Mouse (Mus musculus) 416B (cell line): ENCODE data around the gene Ncln.

Experiments used
- DNase-seq: peaks from one replicate; pipeline ENCODE4 v3.0.0; 2011; ENCODE audit warnings: low read depth

The Ncln gene

DNA sequence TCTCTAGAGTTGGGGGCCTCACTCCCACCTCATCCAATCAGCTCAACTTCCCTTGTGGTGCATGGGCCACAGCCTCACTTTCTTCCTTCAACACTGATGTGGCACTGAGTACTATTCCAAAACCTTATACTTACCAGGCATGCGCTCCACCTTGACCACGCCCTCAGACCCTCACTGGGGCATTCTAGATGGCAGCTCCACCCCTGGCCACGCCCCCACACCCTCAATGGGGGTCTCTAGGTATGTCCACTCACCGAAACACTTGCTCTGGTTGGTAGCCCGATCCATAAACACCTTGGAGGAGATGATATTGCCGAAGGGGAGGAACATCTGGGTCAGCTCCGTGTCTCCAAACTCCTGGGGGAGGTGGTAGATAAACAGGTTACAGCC, 33.8 kb downstream of the Ncln start:
- DNase-seq = no peak

DNA sequence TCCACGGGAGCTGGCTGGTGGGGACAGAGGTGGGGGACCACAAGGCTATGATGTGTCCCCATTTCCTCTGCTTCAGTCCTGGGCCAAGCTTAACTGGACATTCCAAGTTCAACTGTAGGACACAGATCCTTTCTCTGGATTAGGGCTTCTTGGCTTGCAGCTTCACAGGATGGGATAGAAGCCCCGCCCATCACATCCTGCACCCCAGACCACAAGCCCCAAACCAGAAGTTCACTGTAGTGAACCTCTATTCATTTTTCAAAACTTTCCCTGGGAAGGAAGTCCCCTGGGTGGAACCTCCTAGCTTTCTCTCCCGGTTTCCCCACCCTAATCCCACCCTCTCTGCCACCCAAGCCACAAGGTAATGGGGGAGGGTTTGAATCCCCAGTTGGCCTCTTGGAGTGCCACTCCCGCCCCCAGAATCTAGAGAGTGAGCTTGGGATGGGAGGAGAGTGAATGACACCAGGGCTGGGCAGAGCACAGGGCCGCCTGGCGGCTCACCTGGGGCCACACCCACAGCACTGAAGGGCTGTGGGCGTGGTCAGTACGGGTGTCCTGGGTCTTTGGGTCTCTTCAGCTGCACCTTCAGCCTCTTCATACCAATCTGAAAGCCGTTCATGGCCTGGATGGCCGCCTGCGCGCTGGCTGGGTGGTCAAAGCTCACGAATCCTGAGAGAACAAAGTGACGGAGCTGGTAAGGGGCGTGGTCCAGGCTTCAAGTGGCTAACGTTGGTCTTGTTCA, 34.3 kb downstream of the Ncln start:
- peak; percentile 62 for DNase-seq

DNA sequence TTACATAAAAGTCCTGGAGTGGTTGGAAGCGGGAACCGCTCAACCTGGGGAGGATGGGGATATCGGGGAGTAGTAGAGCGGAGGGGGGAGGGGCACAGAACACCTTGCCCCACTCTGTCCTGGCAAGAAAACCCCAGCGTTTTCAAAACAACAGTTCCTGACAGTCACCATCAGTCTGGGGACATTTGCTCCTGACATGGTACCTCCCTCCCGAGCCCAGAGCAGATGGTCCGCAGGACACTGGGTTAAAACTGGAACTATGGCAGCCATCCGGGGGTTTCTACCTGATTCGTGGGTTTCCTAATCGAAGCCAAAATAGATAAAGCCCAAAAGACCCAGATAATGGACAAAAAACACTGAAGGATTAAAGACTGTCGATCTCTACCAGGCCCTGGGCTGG, 35.2 kb downstream of the Ncln start:
- DNase-seq = no peak

DNA sequence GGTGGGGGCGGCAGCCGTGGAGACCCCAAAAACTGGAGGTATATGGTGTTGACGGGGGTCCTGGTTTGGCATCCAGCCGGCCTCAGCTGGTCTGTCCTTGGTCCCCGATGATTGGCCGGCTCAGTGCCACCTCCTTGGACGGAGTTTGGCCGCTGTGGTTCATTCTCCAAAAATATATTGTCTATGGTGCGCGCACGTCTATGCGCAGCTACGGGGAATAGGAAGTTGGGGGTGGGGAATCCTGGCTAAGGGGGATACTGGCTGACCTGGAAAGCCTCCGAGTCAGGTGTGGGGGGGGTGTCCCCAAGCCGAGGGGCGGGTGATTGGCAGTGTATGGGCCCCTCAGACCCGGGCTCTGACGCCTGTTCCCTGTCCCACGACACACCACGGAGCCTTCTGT, 35.7 kb downstream of the Ncln start:
- DNase-seq = no peak

DNA sequence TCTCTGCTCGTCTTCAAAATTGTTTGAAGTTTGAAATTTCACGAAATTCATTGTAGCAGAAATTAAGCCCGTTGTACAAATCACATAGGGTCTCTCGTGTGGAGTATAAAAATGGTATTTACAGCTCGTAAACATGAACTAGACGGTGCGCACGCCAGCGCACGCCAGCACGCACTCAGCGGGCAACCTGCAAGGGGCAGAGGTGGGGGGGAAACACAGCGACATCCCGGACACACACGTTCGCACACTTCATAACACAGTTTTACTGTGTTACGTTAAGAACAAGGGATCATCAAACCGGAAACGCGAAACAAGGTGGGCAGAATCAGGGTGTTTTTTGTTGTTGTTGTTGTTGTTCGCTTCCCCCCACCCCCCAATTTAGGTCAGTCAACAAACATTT, 36.8 kb downstream of the Ncln start:
- no peak for DNase-seq

DNA sequence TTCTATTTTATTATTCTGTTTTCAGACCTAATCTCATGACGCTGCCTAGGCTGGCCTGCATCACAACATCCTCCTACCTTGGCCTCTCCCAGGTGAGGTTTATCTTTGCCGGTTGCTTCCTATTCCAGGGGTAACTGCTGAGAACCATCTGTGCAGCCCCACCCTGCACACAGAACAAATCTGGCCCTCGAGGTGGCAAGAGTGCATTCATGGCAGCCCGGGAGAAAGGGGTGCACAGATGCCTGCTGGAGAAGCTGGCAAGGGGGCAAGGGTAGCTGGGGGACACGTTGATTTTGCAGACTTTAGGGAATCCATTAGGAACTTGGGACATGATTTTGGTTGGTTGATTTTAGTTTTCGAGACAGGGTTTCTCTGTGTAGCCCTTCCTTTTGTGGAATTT, 37.9 kb downstream of the Ncln start:
- DNase-seq = no peak

DNA sequence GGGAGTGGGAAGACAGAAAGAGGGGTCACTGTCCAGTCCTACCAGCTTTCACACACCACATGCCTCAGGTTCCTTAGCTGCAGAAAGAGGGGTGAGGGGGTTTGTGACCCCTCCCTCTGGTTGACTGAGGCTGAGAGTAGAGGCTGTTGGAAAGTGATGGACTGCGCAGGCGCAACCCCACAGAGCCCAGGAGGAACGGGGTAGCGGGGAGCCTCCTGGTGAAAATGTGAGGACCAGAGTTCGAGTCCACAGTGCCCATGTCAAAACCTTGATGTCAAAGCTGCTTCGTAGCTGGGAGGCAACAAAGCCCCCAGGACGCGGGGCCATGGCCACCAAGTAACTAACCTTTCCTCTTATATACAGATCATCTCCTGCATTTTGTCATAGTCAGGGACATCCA, 38.6 kb downstream of the Ncln start:
- no peak for DNase-seq

DNA sequence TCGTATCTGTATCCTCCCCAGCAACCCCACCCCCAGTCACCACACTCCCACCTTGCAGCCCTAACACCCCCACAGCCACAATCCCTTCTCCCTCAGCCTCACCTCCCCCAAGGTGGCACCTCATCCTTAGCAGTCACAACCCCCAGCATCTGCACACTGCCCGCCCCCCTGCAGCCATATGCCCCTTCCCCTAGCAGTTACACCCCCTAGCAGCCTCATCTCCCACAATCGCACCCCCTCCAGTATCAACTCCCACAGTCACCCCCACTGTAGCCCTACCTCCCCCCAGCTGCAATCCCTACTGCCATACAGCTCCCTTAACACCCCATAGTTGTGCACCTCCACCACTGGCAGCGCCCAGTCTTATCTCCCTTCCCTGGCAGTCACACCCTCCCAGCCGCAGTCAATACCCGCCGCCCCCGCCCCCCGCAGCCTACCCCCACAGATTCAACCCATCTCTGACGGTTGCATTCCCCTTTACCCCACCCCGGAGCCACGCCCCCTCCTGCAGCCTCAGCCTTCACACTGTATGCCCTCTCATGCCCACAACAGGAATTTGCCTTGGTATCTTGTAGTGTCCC, 39.1 kb downstream of the Ncln start:
- DNase-seq = peak; percentile 28

DNA sequence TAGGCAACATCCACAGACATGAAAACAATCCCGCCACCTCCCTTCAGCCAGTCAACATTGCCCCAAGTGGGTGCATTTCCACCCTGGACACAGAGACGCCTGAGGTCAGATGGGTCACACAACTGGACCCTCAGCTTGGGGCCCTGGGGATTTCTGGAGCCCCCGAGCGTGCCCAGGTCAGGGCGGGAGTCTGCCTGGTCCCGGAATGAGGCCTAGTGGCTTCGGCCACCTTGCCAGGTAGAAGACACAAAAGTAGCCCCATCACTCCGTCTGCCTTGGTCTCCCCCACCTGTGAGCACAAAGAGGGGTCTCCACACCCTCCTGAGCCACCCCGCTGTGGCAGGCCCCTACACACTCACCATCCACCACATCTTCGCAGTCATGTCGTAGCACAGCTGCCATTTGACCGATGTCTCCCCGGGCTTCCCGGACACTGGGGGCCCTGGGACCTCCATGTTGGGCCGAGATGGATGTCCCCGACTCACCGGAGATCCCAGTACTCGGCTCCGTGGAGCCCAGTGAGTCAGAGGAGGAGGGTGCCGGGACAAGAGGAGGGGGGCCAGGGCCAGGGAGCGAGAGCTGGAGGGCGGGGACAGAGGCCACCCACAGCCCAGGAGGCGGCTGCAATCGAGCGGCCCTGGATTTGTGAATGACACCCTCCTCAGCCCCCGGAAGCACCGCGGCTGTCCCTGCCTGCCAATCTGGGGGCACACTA, 40.9 kb downstream of the Ncln start, which contains the start of gene Nfic:
TSS of gene Nfic (minus strand) at position 455 of the 715 bp plus-strand sequence.
- no peak for DNase-seq

DNA sequence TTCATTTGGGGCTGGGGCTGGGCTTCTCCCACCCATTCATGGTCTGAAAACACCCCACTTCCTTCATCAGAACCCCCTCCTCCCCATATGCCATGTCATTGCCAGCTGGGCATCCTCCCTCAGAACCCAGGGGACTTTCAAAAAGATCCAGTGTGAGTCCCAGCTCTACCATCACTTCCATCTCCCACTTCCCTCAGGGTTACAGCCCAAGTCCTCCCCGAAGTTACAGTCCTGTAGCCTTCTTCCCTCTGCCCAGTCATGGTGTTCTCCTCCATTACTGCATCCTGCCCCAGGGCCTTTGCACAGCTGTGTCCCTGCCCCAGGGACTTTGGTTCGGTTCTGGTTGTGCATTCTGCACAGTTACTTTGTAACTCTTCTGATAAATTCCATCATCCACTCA, 42.1 kb downstream of the Ncln start:
- no peak for DNase-seq

DNA sequence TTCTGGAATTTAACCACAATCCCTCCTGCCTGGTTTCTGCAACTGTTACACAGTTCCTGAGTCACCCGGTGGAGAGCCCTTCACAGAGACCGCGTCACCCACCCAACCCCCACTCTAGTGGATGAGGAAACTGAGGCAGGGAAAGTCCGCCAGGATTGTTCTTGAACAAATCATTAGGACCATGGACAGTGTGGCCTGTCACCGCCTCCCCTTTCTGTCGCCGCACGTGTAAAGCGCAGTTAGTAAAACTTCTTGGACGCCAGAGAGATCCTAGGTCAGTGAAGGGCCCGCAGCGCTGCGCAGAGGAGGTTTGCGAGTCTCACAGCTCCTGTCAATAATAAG, 43.3 kb downstream of the Ncln start:
- no peak for DNase-seq

DNA sequence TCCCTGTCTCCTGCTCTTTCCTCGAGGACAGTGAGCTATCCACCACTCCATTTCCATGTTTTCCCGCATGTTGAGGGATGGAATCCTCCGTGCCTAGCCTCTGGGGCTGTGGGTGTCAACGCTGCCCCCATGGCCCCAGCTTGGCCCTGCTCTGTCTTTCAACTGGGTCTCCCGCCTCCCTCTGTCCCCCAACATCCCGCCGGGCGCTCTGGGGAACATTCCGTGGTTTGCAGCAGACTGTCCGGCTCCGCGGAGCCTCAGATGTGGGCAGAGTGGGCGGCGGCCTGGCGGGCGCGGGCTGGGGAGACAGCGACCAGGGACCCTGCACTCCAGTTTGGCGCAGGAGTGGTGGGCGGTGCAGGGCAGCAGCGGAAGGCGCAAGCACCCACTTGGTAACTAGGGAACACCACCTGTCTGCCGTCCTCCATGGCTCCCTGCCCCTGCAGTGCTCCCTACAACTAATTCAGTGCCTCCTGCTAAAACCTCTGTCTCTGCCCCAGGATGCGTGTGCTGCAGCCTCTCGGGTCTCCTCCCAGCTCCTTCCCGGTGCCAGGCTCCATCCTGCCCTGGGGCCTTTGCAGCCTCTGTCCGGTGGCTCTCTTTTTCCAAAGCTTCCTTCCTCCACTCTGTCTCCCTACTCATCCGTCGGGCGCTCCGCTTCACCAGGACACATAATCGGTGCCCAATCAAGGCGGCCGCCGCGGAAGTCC, 43.8 kb downstream of the Ncln start:
- DNase-seq = no peak

DNA sequence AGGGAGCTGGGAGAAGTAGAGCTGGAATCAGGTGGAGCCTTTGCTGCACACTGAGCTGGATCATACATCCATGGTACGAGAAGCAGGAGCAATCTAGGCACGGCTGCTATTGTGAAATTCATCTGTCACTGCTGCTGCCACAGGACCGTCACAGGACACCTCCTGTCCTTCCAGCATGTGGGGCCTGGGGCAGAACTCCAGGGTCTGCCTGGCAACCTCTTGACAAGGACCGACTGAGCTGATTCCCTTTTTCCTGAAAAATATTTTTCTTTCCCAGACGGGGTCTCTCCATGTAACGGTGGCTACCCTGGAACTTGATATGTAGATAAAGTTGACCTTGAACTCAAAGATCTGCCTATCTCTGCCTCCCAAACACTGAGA, 44.8 kb downstream of the Ncln start:
- DNase-seq = no peak

DNA sequence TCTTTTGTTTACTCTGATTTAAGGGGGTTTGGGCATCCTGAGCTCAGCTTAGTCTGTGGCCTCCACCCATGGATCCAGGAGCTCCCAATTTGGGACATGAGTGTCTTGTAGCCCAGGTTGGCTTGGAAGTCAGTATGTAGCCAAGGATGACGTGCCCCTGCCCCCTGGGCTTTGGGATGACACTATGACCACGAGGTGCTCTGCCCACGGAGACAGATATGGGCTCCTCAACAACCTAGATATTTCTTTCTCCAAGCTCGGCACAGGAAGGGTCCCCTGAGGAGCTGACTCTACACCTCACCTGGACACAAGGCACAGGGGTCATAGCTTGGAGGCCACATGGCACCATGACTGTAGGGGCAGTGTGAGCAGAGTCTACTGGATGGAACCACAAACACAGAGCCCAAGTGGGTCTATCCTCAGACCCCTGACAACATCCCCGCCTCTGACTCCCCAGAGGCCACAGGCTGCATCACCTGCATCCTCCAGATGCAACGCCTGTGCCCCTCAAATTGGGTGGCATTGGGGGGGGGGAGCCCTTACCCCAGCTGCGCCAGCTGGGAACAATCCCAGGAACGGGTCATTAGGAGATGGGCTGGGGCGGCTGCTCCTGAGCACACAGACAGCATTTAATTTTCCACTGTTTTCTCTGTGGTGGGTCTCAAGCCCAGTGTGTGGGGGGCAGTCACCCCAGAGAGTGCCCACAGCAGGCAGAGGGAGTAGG, 45.4 kb downstream of the Ncln start:
- no peak for DNase-seq

DNA sequence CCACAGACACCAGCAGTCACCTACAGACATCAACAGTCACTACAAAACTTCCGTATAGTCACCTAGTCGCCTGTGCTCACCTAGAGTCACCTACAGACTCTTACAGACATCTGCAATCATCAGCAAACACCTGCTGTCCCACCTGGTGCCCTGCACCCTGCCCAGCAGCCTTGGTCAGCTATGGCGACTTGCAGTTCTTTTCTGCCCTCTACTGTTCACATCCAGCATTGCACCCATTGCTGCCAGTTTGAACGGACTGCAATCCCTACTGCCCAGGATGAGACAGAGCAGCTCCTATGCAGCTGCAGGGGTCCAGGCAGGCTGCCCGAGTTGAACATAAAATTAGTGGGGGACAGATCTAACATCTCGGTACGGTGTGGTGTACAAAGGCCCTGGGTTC, 46.1 kb downstream of the Ncln start:
- peak; percentile 87 for DNase-seq

DNA sequence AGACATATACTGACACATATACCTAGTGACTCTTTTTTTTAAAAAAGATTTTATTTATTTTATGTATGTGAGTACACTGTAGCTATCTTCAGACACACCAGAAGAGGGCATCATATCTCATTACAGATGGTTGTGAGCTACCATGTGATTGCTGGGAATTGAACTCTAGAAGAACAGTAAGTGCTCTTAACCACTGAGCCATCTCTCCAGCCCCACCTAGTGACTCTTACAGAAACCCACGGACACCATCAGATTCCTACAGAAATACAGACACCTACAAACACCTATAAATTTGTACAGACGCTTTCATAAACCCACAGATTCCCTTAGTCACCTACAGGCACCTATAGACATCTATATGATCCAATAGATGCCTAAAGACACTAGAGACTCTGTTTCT, 50.7 kb downstream of the Ncln start:
- peak; percentile 59 for DNase-seq

DNA sequence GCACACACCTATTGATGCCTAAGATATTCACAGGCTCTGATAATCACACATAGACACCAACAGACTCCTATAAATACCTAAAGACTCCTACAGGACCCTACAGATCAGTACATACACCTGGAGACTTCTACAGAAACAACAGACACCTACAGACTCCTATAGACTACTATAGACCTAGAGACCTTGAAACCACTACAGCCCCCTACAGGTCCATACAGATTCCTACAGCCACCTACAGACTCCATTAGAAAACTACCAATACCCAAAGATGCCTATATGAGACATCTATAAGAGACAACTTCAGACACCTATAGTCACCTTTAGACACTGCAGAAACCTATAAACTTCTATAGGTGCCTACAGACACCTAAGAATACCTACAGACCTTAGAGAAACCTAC, 55.2 kb downstream of the Ncln start:
- DNase-seq = peak; percentile 59
